Mouse (Mus musculus): ENCODE data around the gene Rad50.

DNA sequence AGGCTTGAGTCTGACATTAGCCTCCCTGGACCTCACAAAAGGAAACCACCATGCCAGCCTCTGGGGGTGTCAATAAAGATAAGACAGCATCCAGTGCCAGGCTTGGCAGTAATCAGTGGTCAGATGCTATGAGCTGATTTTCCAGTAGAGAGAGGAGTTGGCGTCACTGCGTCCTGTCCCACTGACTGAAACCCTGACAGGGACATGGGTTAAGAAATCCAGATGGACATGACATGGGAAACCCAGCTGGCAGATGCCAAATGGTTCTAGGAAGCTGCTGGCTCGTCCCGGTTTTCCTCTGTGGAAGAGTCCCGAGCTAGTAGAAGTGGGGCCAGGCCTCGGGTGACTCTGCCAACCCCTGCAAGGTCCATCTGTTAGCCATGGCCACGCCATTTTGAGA, 73.5 kb downstream of the Rad50 start:
- TF ChIP-seq POLR2A (IDR thresholded peaks at IDR 0.05; ENCODE audit: insufficient read length, low read depth) (no peak), POLR2AphosphoS2 (IDR thresholded peaks at IDR 0.05; ENCODE audit: insufficient read length, low read depth) (no peak), CEBPB (IDR thresholded peaks at IDR 0.05; ENCODE audit: insufficient read depth, poor library complexity, severe bottlenecking) (no peak), MAX (IDR thresholded peaks at IDR 0.05; ENCODE audit: low read depth) (no peak), REST (IDR thresholded peaks at IDR 0.05; ENCODE audit: insufficient read depth, insufficient read length) (no peak)
